Mouse (Mus musculus) neutrophil, adult 65 days (primary cell): ENCODE results near the gene Serpina5. TPM values are rescaled to one million over a fixed set of nuclear protein-coding genes. Genes with fewer than 3 reads are reported as not detected.

Experiments
- total RNA-seq: library from RNA; stranded (reverse); gene quantifications from 2 replicates; pipeline ENCODE4 v1.2.4, GENCODE M21; 2023

The Serpina5 gene
- not detected in 2 replicates for total RNA-seq

GRCm38 (mm10) chr12:104100768-104101167 lies at the start of gene Serpina5:
Gene Serpina5 (plus strand): TSS chr12:104101113.

GRCm38 (mm10) chr12:104112333-104112732 lies 11.4 kb downstream of the Serpina5 start, which contains the start of gene Serpina3a:
Gene Serpina3a (plus strand): TSS chr12:104112724.

GRCm38 (mm10) chr12:104127696-104128095 lies 26.8 kb downstream of the Serpina5 start, which contains the start of gene Serpina3b:
Gene Serpina3b (plus strand): TSS chr12:104127996.

GRCm38 (mm10) chr12:104153656-104154055 lies 52.7 kb downstream of the Serpina5 start, which contains the start of gene Serpina3c:
Gene Serpina3c (minus strand): TSS chr12:104153870.

Other genes with a start within 250 kb of the Serpina5 start
- gene Serpina1a, start 237.6 kb upstream of the Serpina5 start, total RNA-seq, result 0.57 TPM in 1 of 2 replicates, not detected in the other
- 0.34 and 0.35 TPM in 2 replicates for gene Serpina1c, start 196.2 kb upstream of the Serpina5 start, total RNA-seq
- 0.45 TPM in 1 of 2 replicates, not detected in the other for gene Serpina1e, start 142.1 kb upstream of the Serpina5 start, total RNA-seq
- not detected in 2 replicates for gene Serpina11, start 111.2 kb upstream of the Serpina5 start, total RNA-seq
- not detected in 2 replicates for gene Serpina9, start 87.4 kb upstream of the Serpina5 start, total RNA-seq
- gene Serpina12, start 56.7 kb upstream of the Serpina5 start, total RNA-seq, result not detected in 2 replicates
- not detected in 2 replicates for gene Serpina3a, start 11.6 kb downstream of the Serpina5 start, total RNA-seq
- 0.22 TPM in 1 of 2 replicates, not detected in the other for gene Serpina3b, start 26.9 kb downstream of the Serpina5 start, total RNA-seq
- gene Serpina3c, start 52.8 kb downstream of the Serpina5 start, total RNA-seq, result not detected in 2 replicates
- gene Serpina3f, start 113.4 kb downstream of the Serpina5 start, total RNA-seq, result 0.88 TPM in 1 of 2 replicates, not detected in the other
- 0.73 and 2.4 TPM in 2 replicates for gene Serpina3g, start 135.1 kb downstream of the Serpina5 start, total RNA-seq
- gene Serpina3i, start 162.0 kb downstream of the Serpina5 start, total RNA-seq, result not detected in 2 replicates
- not detected in 2 replicates for gene Serpina3j, start 213.4 kb downstream of the Serpina5 start, total RNA-seq
- not detected in 2 replicates for gene Serpina3k, start 237.4 kb downstream of the Serpina5 start, total RNA-seq
- gene Serpina3m, start 237.4 kb downstream of the Serpina5 start, total RNA-seq, result not detected in 2 replicates